Mouse (Mus musculus): Measurements from ENCODE around the gene Mmp23. TPM values are rescaled to one million over a fixed set of nuclear protein-coding genes. Genes with fewer than 3 reads are reported as not detected.
A peak's percentile ranks its signal among the peaks of the same experiment; 100 is the strongest.

Mmp23 gene
- polyA plus RNA-seq, 1 experiment from 2014 or later: 6.3 TPM

DNA sequence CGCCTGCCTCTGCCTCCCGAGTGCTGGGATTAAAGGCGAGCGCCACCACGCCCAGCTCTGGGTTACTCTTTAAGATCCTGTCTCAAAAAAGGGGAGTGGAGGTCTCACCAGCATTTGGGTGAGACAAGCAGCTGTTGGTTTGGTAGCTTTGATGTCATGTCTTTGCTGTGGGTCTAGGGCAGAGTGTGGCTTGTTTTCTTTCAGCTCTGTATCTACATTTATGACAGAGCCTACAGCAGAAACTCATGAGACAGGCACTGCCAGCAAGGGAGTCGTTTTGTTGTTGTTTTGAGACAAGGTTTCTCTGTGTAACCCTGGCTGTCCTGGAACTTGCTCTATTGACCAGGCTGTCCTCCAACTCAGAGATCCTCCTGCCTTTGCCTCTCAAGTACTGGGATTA is 49.4 kb downstream of the Mmp23 start:
- H3K9me3 ChIP-seq (replicated peaks; ENCODE audit: control insufficient read depth, low read length): no peaks in the 10 kb centered on the region
- H3K9ac ChIP-seq (replicated peaks; ENCODE audit: low read length): no peak overlapping the region
- ATAC-seq (replicated peaks; ENCODE audit: insufficient number of reproducible peaks, low FRiP score, low TSS enrichment, low read depth) (no peak), DNase-seq (ENCODE audit: low spot score) (no peak)
- WGBS: 97% methylated on average over 6 of the region's 6 CpGs
- H3K27me3 ChIP-seq (ENCODE audit: control insufficient read depth, insufficient read depth, low read length): no peaks in the 10 kb centered on the region
- H3K36me3 ChIP-seq (replicated peaks; ENCODE audit: control insufficient read depth, insufficient read depth, low read depth, low read length): no peaks in the 10 kb centered on the region; the same call in 1 of the 2 replicates
- H3K4me3 ChIP-seq (ENCODE audit: low read depth, low read length): no peak overlapping the region
- H3K27ac ChIP-seq (replicated peaks; ENCODE audit: low read depth, low read length): no peak overlapping the region
- no peaks in the 10 kb centered on the region for H3K4me1 ChIP-seq (ENCODE audit: control insufficient read depth, insufficient read depth, low read length)
- no peak overlapping the region for H3K4me2 ChIP-seq (ENCODE audit: low read depth, low read length)

DNA sequence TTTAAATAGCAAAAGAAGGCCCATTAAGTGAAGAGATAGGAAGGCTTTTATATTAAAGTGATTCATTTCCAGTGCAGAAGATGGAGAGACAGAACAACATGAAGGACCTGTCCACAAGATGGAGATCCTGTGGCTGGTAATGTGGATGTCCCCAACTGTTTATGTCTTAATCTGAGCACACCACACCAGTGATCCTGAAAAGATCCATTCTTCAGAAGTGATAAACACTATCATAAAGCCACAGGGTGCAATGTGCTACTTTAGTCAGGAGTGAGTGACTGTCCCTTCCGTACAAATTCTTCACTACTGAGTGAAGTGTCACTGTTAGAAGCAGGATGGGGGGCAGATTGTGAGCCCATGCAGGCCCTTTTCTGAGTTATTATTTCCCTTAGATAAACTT is 50.4 kb downstream of the Mmp23 start:
- no peaks in the 10 kb centered on the region for H3K27me3 ChIP-seq (ENCODE audit: control insufficient read depth, insufficient read depth, low read length)
- H3K9ac ChIP-seq (replicated peaks; ENCODE audit: low read length): no peak overlapping the region
- H3K4me2 ChIP-seq (ENCODE audit: low read depth, low read length): no peak overlapping the region; the same call in 1 of the 2 replicates
- DNase-seq (ENCODE audit: low spot score) (no peak), ATAC-seq (replicated peaks; ENCODE audit: insufficient number of reproducible peaks, low FRiP score, low TSS enrichment, low read depth) (no peak)
- no peak overlapping the region for H3K27ac ChIP-seq (replicated peaks; ENCODE audit: low read depth, low read length)
- no peaks in the 10 kb centered on the region for H3K4me1 ChIP-seq (ENCODE audit: control insufficient read depth, insufficient read depth, low read length)
- WGBS: 86% methylated on average over 1 of the region's 1 CpGs
- no peak overlapping the region for H3K4me3 ChIP-seq (ENCODE audit: low read depth, low read length)
- H3K36me3 ChIP-seq (replicated peaks; ENCODE audit: control insufficient read depth, insufficient read depth, low read depth, low read length): no peaks in the 10 kb centered on the region; the same call in 1 of the 2 replicates
- no peaks in the 10 kb centered on the region for H3K9me3 ChIP-seq (replicated peaks; ENCODE audit: control insufficient read depth, low read length)

GRCm38 (mm10) chr4:155601997-155602456 is 51.2 kb downstream of the Mmp23 start:
- no peaks in the 10 kb centered on the region for H3K27me3 ChIP-seq (ENCODE audit: control insufficient read depth, insufficient read depth, low read length)
- under 1% methylated on average over 30 of the region's 31 CpGs for WGBS
- DNase-seq (ENCODE audit: low spot score) (no peak), ATAC-seq (replicated peaks; ENCODE audit: insufficient number of reproducible peaks, low FRiP score, low TSS enrichment, low read depth) (no peak)
- peak overlapping the region; percentile 90 for H3K4me2 ChIP-seq (ENCODE audit: low read depth, low read length)
- H3K9ac ChIP-seq (replicated peaks; ENCODE audit: low read length): peak overlapping the region; percentile 94
- no peaks in the 10 kb centered on the region for H3K4me1 ChIP-seq (ENCODE audit: control insufficient read depth, insufficient read depth, low read length)
- peak overlapping the region; percentile 99 for H3K27ac ChIP-seq (replicated peaks; ENCODE audit: low read depth, low read length)
- no peaks in the 10 kb centered on the region; the same call in 1 of the 2 replicates for H3K36me3 ChIP-seq (replicated peaks; ENCODE audit: control insufficient read depth, insufficient read depth, low read depth, low read length)
- no peaks in the 10 kb centered on the region for H3K9me3 ChIP-seq (replicated peaks; ENCODE audit: control insufficient read depth, low read length)
- H3K4me3 ChIP-seq (ENCODE audit: low read depth, low read length): peak overlapping the region; percentile 93

GRCm38 (mm10) chr4:155601091-155601996 is 51.8 kb downstream of the Mmp23 start, which contains the start of gene Slc35e2:
Gene Slc35e2 (plus strand): TSS chr4:155601416.
- H3K4me3 ChIP-seq (ENCODE audit: low read depth, low read length): peak within 1 kb of the TSS; percentile 93
- peak; percentile 94 for ATAC-seq (replicated peaks; ENCODE audit: insufficient number of reproducible peaks, low FRiP score, low TSS enrichment, low read depth)
- WGBS: under 1% methylated on average over 56 of the region's 65 CpGs
- H3K4me1 ChIP-seq (ENCODE audit: control insufficient read depth, insufficient read depth, low read length): no peaks in the 10 kb centered on the region
- no peaks in the 10 kb centered on the region; the same call in 1 of the 2 replicates for H3K36me3 ChIP-seq (replicated peaks; ENCODE audit: control insufficient read depth, insufficient read depth, low read depth, low read length)
- peak; percentile 95 for DNase-seq (ENCODE audit: low spot score)
- no peaks in the 10 kb centered on the region for H3K27me3 ChIP-seq (ENCODE audit: control insufficient read depth, insufficient read depth, low read length)
- peak within 1 kb of the TSS; percentile 99 for H3K27ac ChIP-seq (replicated peaks; ENCODE audit: low read depth, low read length)
- peak within 1 kb of the TSS; percentile 90 for H3K4me2 ChIP-seq (ENCODE audit: low read depth, low read length)
- no peaks in the 10 kb centered on the region for H3K9me3 ChIP-seq (replicated peaks; ENCODE audit: control insufficient read depth, low read length)
- H3K9ac ChIP-seq (replicated peaks; ENCODE audit: low read length): peak within 1 kb of the TSS; percentile 94

Other genes starting within 250 kb of the Mmp23 start
- 4.8 and 5.6 TPM in 2 replicates for gene Cfap74, start 244.2 kb downstream of the Mmp23 start, polyA plus RNA-seq (2014; fragmentation: Nextera tagmentation; extraction: Ambion mirVana)
- gene Tmem52, start 184.3 kb downstream of the Mmp23 start, polyA plus RNA-seq (2014; fragmentation: Nextera tagmentation; extraction: Ambion mirVana): not detected in 2 replicates
- 677 and 691 TPM in 2 replicates for gene Gnb1, start 162.0 kb downstream of the Mmp23 start, polyA plus RNA-seq (2014; fragmentation: Nextera tagmentation; extraction: Ambion mirVana)
- 110 and 112 TPM in 2 replicates for gene Nadk, start 91.0 kb downstream of the Mmp23 start, polyA plus RNA-seq (2014; fragmentation: Nextera tagmentation; extraction: Ambion mirVana)
- 14.6 and 16.2 TPM in 2 replicates for gene Slc35e2, start 52.0 kb downstream of the Mmp23 start, polyA plus RNA-seq (2014; fragmentation: Nextera tagmentation; extraction: Ambion mirVana)
- 65.3 and 71.2 TPM in 2 replicates for gene Cdk11b, start 28.5 kb downstream of the Mmp23 start, polyA plus RNA-seq (2014; fragmentation: Nextera tagmentation; extraction: Ambion mirVana)
- gene Gm10563, start 8.0 kb downstream of the Mmp23 start, polyA plus RNA-seq (2014; fragmentation: Nextera tagmentation; extraction: Ambion mirVana): not detected in 2 replicates
- 11.0 and 11.8 TPM in 2 replicates for gene Mib2, start 15.8 kb upstream of the Mmp23 start, polyA plus RNA-seq (2014; fragmentation: Nextera tagmentation; extraction: Ambion mirVana)
- 2.1 TPM in 2 replicates for gene Fndc10, start 41.0 kb upstream of the Mmp23 start, polyA plus RNA-seq (2014; fragmentation: Nextera tagmentation; extraction: Ambion mirVana)
- 147 and 151 TPM in 2 replicates for gene Ssu72, start 51.4 kb upstream of the Mmp23 start, polyA plus RNA-seq (2014; fragmentation: Nextera tagmentation; extraction: Ambion mirVana)
- gene Tmem240, start 81.4 kb upstream of the Mmp23 start, polyA plus RNA-seq (2014; fragmentation: Nextera tagmentation; extraction: Ambion mirVana): 0.56 and 0.70 TPM in 2 replicates
- gene Atad3a, start 107.7 kb upstream of the Mmp23 start, polyA plus RNA-seq (2014; fragmentation: Nextera tagmentation; extraction: Ambion mirVana): 79.0 and 87.2 TPM in 2 replicates
- 4.7 and 5.9 TPM in 2 replicates for gene Vwa1, start 121.3 kb upstream of the Mmp23 start, polyA plus RNA-seq (2014; fragmentation: Nextera tagmentation; extraction: Ambion mirVana)
- 0.18 and 0.26 TPM in 2 replicates for gene Tmem88b, start 132.5 kb upstream of the Mmp23 start, polyA plus RNA-seq (2014; fragmentation: Nextera tagmentation; extraction: Ambion mirVana)
- gene Ankrd65, start 137.1 kb upstream of the Mmp23 start, polyA plus RNA-seq (2014; fragmentation: Nextera tagmentation; extraction: Ambion mirVana): not detected in 2 replicates
- gene Mrpl20, start 149.5 kb upstream of the Mmp23 start, polyA plus RNA-seq (2014; fragmentation: Nextera tagmentation; extraction: Ambion mirVana): 250 and 256 TPM in 2 replicates
- 170 and 173 TPM in 2 replicates for gene Ccnl2, start 159.1 kb upstream of the Mmp23 start, polyA plus RNA-seq (2014; fragmentation: Nextera tagmentation; extraction: Ambion mirVana)
- gene Aurkaip1, start 177.9 kb upstream of the Mmp23 start, polyA plus RNA-seq (2014; fragmentation: Nextera tagmentation; extraction: Ambion mirVana): 121 and 123 TPM in 2 replicates
- gene Mxra8, start 186.3 kb upstream of the Mmp23 start, polyA plus RNA-seq (2014; fragmentation: Nextera tagmentation; extraction: Ambion mirVana): 34.4 and 38.2 TPM in 2 replicates
- 6.8 and 7.7 TPM in 2 replicates for gene Dvl1, start 194.0 kb upstream of the Mmp23 start, polyA plus RNA-seq (2014; fragmentation: Nextera tagmentation; extraction: Ambion mirVana)
- 0.15 and 0.27 TPM in 2 replicates for gene Tas1r3, start 210.0 kb upstream of the Mmp23 start, polyA plus RNA-seq (2014; fragmentation: Nextera tagmentation; extraction: Ambion mirVana)
- 18.3 and 21.1 TPM in 2 replicates for gene Cptp, start 216.1 kb upstream of the Mmp23 start, polyA plus RNA-seq (2014; fragmentation: Nextera tagmentation; extraction: Ambion mirVana)
- gene Ints11, start 216.2 kb upstream of the Mmp23 start, polyA plus RNA-seq (2014; fragmentation: Nextera tagmentation; extraction: Ambion mirVana): 92.8 and 93.0 TPM in 2 replicates
- gene Pusl1, start 238.4 kb upstream of the Mmp23 start, polyA plus RNA-seq (2014; fragmentation: Nextera tagmentation; extraction: Ambion mirVana): 35.6 and 39.3 TPM in 2 replicates
- 18.6 and 21.2 TPM in 2 replicates for gene Acap3, start 238.4 kb upstream of the Mmp23 start, polyA plus RNA-seq (2014; fragmentation: Nextera tagmentation; extraction: Ambion mirVana)